Mouse (Mus musculus) C3H10T1/2 (cell line): ENCODE data around the gene Crip2. TPM values are rescaled to one million over a fixed set of nuclear protein-coding genes. Genes with fewer than 3 reads are reported as not detected.

Source experiments
- polyA plus RNA-seq, 2 experiments: library from polyadenylated mRNA; unstranded; fragments of >200 nt; fragmentation: generic; extraction: Trizol; gene quantifications; one replicate each; pipeline ENCODE4 v1.2.1; 2012; ENCODE audit warnings: missing spikeins in 2 of 2

Gene Crip2
- 100 to 1,000 TPM; 109 to 124 TPM for polyA plus RNA-seq

DNA sequence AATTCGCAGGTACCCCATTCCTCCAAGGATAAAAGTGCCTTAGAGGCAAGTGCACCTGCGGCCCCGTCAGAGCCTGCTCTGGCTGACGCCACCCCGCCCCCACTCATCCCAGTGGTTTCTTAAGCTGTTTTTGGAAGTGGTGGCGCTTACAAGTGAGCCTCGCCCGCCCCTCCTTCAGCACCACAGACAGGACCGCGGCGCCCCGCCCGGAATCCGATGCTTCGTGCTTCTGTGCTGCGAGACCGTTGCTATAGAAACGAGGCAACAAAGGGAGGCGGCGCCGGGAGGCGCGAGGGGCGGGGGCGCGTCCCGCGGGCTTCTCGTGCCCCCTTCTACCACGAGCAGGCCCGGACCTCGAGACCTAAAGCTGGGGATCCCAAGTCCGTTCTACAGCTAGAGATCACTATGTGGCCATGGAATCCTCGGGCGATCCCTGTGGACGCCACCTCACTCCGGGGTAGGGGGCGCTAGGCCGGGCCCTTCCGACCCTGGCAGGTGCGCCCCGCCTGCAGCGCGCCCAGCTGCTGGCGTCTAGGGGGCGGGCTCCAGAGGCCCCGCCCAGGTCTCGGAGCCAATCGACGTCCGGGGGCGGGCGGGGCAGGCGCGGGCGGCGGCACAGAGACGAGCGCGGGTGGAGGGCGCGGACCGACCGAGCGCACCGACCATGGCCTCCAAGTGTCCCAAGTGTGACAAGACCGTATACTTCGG, at the start of gene Crip2:
Gene Crip2, plus strand, starts transcription at position 329 of the 708 bp plus-strand sequence.

DNA sequence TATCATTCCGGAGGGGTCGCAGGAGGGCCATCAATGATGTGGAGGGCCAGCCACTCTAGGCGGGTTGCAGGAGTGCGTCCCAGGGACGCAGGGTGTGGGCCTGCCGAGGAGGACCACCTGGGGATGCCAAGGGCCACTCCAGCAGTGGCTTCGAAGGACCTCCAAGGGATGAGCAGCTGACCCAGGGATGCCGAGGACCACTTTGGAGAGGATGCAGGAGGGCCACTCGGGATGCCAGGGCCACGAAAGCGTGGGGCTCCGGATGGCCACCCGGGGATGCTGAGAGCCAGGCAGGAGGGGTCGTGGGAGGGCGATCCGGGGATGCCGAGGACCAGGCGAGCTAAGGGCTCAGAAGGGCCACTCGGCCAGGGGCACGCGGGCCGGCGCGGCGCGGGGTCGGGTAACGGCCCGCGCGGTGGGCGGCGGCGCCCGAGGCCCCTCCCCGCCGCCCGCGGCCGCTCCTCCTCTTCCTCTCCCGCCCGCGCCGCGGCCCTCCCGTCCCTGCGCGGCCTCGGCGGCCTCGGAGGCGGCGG, 42.2 kb upstream of the Crip2 start, which contains the start of gene Mta1:
Gene Mta1, plus strand, starts transcription at position 530 of the 533 bp plus-strand sequence.

DNA sequence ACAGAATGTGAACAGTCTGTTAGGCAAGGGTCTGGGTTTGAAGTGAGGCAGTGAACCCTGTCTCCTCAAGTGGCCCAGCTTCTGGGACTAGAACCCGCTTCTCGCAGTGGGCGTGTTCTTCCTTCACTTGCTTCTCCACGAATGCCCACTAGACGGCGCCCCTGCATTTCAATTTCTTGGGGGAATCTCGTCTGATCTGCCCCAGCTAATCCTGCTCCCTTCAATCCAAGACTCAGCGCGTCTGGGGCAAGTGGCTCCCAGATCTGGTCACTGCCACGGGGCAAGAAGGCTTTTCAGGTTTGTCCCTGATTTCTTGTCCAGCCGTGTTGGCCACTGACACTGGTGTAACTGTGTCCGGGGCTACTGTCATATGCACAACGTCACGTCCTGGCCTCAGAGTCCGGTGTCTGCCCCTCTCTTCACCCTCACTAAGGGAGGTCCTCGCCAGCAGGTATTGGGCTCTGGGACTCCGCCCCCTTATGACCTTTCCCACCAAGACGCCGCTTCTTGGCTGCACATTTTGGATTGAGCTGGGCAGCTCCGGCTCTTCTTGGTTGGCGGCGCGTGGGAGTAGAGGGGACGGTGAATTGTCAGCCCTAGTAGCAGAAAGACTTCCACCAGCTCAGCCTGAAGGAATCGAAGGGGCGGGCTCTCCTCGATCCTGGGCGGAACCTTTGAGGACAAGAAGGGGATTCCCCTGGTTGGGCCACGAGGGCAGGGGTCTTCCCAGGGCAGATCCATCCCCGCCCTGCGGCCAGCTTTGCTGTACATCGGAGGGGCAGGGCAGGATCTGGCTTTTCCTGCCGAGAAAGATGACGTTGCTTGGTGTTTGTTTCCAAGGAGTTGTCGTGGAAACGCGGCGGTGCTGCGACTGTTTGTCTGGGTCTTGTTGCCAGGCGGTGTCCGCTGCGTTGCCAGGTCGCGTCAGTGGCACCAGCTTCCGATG, 6.3 kb downstream of the Crip2 start, which contains the start of gene Crip1:
Gene Crip1, plus strand, starts transcription at position 205 of the 946 bp plus-strand sequence.

DNA sequence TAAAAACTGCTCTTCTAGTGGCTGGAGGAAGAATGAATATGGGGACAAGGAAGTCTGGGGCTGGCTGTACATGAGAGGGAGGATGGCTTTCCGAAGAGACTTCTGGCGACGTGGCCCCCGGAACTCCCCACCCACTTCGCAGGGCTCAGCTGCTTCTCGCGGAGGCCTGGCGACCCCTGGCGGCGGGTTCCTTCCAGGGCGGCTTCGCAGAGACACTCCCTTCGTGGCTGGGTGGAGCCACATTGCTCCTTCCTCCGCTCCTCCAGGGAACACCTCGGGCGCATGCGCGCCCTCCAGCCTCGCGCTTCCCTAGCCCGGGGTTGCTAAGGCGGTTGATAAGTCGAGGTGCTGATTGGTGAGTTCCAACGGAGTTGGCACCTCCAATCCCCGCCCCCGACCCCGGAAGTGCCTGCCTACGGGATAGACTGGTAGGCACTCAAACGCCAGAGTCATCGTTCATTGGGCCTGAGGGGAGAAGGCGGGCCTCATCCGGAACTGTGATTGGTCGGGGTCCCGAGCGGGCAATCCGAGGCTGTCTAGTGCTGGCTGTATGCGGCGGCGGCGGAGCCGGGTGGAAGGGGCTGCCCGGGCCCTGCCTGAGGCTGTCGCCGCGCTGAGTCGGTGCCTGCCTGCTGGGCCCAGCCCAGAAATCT, 16.0 kb downstream of the Crip2 start, which contains the start of gene Tedc1:
Gene Tedc1, plus strand, starts transcription at position 535 of the 653 bp plus-strand sequence.

DNA sequence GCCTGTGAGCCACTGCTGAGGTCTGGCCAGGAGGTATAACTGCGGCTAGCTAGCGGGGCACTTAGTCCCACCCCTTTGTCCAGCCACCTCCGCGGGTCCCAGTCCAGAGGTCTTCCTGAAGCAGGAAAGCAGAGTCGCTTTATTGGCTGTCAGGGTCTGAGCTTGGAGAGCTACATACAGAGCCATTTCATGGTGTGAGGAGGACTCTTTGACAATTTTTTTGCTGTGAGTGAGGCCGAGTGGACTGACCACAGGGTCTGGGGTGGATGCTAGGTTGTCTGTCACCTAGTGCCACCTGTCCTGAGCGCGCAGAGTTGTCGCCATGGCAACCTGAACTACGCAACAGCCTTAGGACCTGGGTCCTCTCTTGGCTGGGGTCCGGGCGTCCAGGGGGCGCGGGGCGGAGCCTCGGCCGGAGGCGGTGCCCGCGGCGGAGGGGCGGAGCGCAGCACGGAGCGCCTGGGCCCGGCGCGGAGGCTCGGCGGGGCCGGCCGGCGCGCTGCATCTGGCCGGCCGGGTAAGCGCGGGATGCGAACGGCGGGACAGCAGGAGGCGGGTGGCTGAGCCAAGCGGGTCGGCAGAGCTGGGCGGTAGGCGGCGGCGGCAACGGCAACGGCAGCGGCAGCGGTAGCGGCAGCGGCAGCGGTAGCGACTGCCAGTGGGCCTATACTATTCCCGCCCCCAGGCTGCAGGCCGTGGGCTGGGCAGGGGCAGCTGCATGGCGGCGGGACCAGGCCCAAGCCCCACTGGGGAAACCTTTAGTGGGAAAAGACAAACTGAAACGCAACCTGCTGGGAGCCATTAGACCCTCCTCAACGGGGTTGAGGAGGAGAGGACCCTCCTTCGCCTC, 45.6 kb downstream of the Crip2 start, which contains the start of gene Tmem121:
Gene Tmem121, plus strand, starts transcription at position 489 of the 850 bp plus-strand sequence.

Other genes with a start within 250 kb of the Crip2 start
- gene Jag2, start 210.5 kb upstream of the Crip2 start, polyA plus RNA-seq = 10 to 100 TPM in 1 of 2 experiments, 1 to 10 TPM in 1; 5.8 to 10.6 TPM
- gene Nudt14, start 198.1 kb upstream of the Crip2 start, polyA plus RNA-seq = 10 to 100 TPM; 19.1 to 31.0 TPM
- gene Btbd6, start 163.8 kb upstream of the Crip2 start, polyA plus RNA-seq = 10 to 100 TPM; 15.2 to 19.6 TPM
- 10 to 100 TPM; 10.6 to 27.4 TPM for gene Brf1, start 139.5 kb upstream of the Crip2 start, polyA plus RNA-seq
- 10 to 100 TPM in 1 of 2 experiments, 1 to 10 TPM in 1; 10.0 to 24.7 TPM for gene Pacs2, start 125.7 kb upstream of the Crip2 start, polyA plus RNA-seq
- gene Tex22, start 65.7 kb upstream of the Crip2 start, polyA plus RNA-seq = under 1 TPM; 0.04 to 0.11 TPM
- gene Mta1, start 42.0 kb upstream of the Crip2 start, polyA plus RNA-seq = 10 to 100 TPM; 45.1 to 93.4 TPM
- under 1 TPM; 0.02 to 0.45 TPM for gene Crip1, start 6.1 kb downstream of the Crip2 start, polyA plus RNA-seq
- 10 to 100 TPM; 10.6 to 10.8 TPM for gene Tedc1, start 16.2 kb downstream of the Crip2 start, polyA plus RNA-seq
- 10 to 100 TPM; 16.1 to 16.3 TPM for gene Tmem121, start 45.7 kb downstream of the Crip2 start, polyA plus RNA-seq